ENCODE assay signal across 11 mouse cellular contexts in the genomic region with DNA sequence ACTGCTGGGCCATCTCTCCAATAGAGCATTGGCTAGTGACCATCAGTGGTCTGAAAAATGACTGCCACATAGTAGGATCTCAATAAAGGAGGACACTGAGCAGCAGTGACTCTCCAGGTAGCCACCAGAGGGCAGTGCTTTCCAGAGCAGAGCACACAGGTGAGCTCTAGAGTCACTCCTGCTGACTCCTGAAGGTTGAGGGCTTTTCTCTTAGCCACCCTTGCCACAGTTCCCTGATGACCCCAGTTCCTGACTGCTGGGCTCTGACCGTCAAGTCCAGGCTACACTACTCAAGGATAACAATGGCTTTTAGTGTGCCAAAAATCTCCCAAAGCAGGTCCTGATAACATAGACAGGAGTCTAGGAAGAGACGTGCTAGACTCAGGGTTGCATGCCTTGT. TPM values are rescaled to one million over a fixed set of nuclear protein-coding genes. Genes with fewer than 3 reads are reported as not detected.
DNase-seq lines count a peak whose midpoint lies in the region; ATAC-seq and TF ChIP-seq lines count a peak whose summit lies in the region.
"Had no signal": no experiment of that assay in that cellular context is flagged by ENCODE, and none has a peak within 500 bp of the region (broad histone marks: within the 10 kb centered on the region; RNA-seq: fewer than 3 reads in every experiment).

No protein-coding gene starts in this region.

- peaks cover 16% of the 10 kb centered on the region for H3K4me1 ChIP-seq in hindbrain, postnatal 0 days (ENCODE audit: insufficient read depth, low read length)
- H3K4me1 ChIP-seq in hindbrain, embryonic 12.5 days, result peaks cover 47% of the 10 kb centered on the region
- peaks cover 14% of the 10 kb centered on the region; the same call in 1 of the 2 replicates for H3K4me1 ChIP-seq in spleen, adult 2 months (ENCODE audit: control insufficient read depth, insufficient read depth, insufficient read length)
- H3K4me1 ChIP-seq in brown adipose tissue, adult 24 weeks (ENCODE audit: control insufficient read depth, insufficient read depth, insufficient read length, low read length), result peaks cover 16% of the 10 kb centered on the region

- DNase-seq in hindbrain, postnatal 0 days (ENCODE audit: low spot score), result no peak
- peak in 1 of 2 experiments; percentile 53 for DNase-seq in spleen, adult 2 months (ENCODE audit: low read depth in 1 of 2, low spot score in 2 of 2)
- DNase-seq in spleen, postnatal 4 days (ENCODE audit: low spot score in 2 of 2), result no peak
- DNase-seq in thymus, postnatal 25 days, result peak; percentile 76
- no peak for DNase-seq in embryo, embryonic 10 days (ENCODE audit: low spot score)
- no peak for DNase-seq in embryo, embryonic 9.5 days (ENCODE audit: extremely low spot score)
- DNase-seq: layer of hippocampus, adult 9-11 months had no signal

- peaks cover 13% of the 10 kb centered on the region; the same call in 1 of the 2 replicates for H3K36me3 ChIP-seq in hindbrain, postnatal 0 days (ENCODE audit: insufficient read depth, low read length)
- H3K36me3 ChIP-seq in hindbrain, embryonic 12.5 days, result no peaks in the 10 kb centered on the region
- no peaks in the 10 kb centered on the region for H3K36me3 ChIP-seq in spleen, adult 2 months (ENCODE audit: control insufficient read depth, insufficient read depth, low read length)

- 76% methylated on average over 2 of the region's 2 CpGs for WGBS in hindbrain, postnatal 0 days
- WGBS in hindbrain, embryonic 12.5 days, result 81% methylated on average over 2 of the region's 2 CpGs
- WGBS in spleen, adult 2 months, result 89% methylated on average over 2 of the region's 2 CpGs

- H3K4me3 ChIP-seq in hindbrain, postnatal 0 days (ENCODE audit: low read length), result no peak overlapping the region
- no peak overlapping the region for H3K4me3 ChIP-seq in hindbrain, embryonic 12.5 days
- no peak overlapping the region for H3K4me3 ChIP-seq in spleen, adult 2 months (ENCODE audit: extremely low read depth, insufficient read depth, insufficient read length)
- no peak overlapping the region for H3K4me3 ChIP-seq in brown adipose tissue, adult 24 weeks (ENCODE audit: insufficient read depth, low read depth, low read length)

- no peak overlapping the region for H3K9ac ChIP-seq in hindbrain, postnatal 0 days (replicated peaks; ENCODE audit: low read length)
- no peak overlapping the region for H3K9ac ChIP-seq in hindbrain, embryonic 12.5 days

- no peak overlapping the region for H3K4me2 ChIP-seq in hindbrain, postnatal 0 days (ENCODE audit: low read depth, low read length)
- H3K4me2 ChIP-seq in hindbrain, embryonic 12.5 days (replicated peaks), result no peak overlapping the region

- no peak for TF ChIP-seq POLR2A in spleen, adult 2 months (IDR thresholded peaks at IDR 0.05; ENCODE audit: low read depth, low read length)

- H3K27me3 ChIP-seq in hindbrain, postnatal 0 days (ENCODE audit: insufficient read depth, low read length), result no peaks in the 10 kb centered on the region
- H3K27me3 ChIP-seq in hindbrain, embryonic 12.5 days, result no peaks in the 10 kb centered on the region
- no peaks in the 10 kb centered on the region for H3K27me3 ChIP-seq in spleen, adult 2 months (ENCODE audit: control insufficient read depth, insufficient read depth, low read length)
- H3K27me3 ChIP-seq: Patski had no signal

- H3K9me3 ChIP-seq in hindbrain, postnatal 0 days (ENCODE audit: low read length), result no peaks in the 10 kb centered on the region
- no peaks in the 10 kb centered on the region for H3K9me3 ChIP-seq in hindbrain, embryonic 12.5 days (replicated peaks)

- TF ChIP-seq CTCF in hindbrain, postnatal 0 days (IDR thresholded peaks at IDR 0.05; ENCODE audit: low read depth), result peak; percentile 57
- TF ChIP-seq CTCF in spleen, adult 2 months (IDR thresholded peaks at IDR 0.05; ENCODE audit: extremely low read depth, insufficient read depth, insufficient read length, insufficient replicate concordance), result peak; percentile 59; the same call in 1 of the 2 replicates

- no peak overlapping the region for H3K27ac ChIP-seq in hindbrain, postnatal 0 days
- no peak overlapping the region for H3K27ac ChIP-seq in hindbrain, embryonic 12.5 days
- no peak overlapping the region for H3K27ac ChIP-seq in spleen, adult 2 months (ENCODE audit: insufficient read depth, low read length)
- 0 out of 2 replicates have a peak overlapping the region, but pooled peaks have one; percentile 51 for H3K27ac ChIP-seq in brown adipose tissue, adult 24 weeks (replicated peaks; ENCODE audit: low read depth, low read length)

- ATAC-seq in hindbrain, postnatal 0 days, result no peak
- ATAC-seq in hindbrain, embryonic 12.5 days (ENCODE audit: low FRiP score), result no peak
- ATAC-seq: forebrain, embryonic 16.5 days; Patski had no signal

RNA-seq across cellular contexts. Expression of gene Rapgef3, which starts 16.1 kb away (rescaled TPM):
- 26.4 and 41.9 TPM in 2 replicates for total RNA-seq in hindbrain, postnatal 0 days (2014; rRNA removed)
- 10.3 and 12.2 TPM in 2 replicates for polyA plus RNA-seq in hindbrain, postnatal 0 days (2015; fragmentation: Nextera tagmentation; extraction: Ambion mirVana)
- 9.1 and 10.7 TPM in 2 replicates for polyA plus RNA-seq in hindbrain, embryonic 12.5 days (2016; fragmentation: Nextera tagmentation; extraction: Ambion mirVana)
- 28.8 and 33.6 TPM in 2 replicates for polyA plus RNA-seq in spleen, adult 2 months (2012; rRNA removed)
- 6.1 and 6.6 TPM in 2 replicates for polyA plus RNA-seq in brown adipose tissue, adult 24 weeks (2012; ENCODE audit: insufficient read depth, insufficient read length, missing spikeins)

RNA-seq across cellular contexts. Expression of gene Endou, which starts 20.5 kb away (rescaled TPM):
- total RNA-seq in hindbrain, postnatal 0 days (2014; rRNA removed), result 0.10 TPM in 1 of 2 replicates, not detected in the other
- 0.44 and 0.49 TPM in 2 replicates for polyA plus RNA-seq in hindbrain, postnatal 0 days (2015; fragmentation: Nextera tagmentation; extraction: Ambion mirVana)
- 0.25 TPM in 2 replicates for polyA plus RNA-seq in hindbrain, embryonic 12.5 days (2016; fragmentation: Nextera tagmentation; extraction: Ambion mirVana)
- polyA plus RNA-seq in spleen, adult 2 months (2012; rRNA removed), result 3.0 and 4.1 TPM in 2 replicates
- 0.63 and 2.0 TPM in 2 replicates for polyA plus RNA-seq in brown adipose tissue, adult 24 weeks (2012; ENCODE audit: insufficient read depth, insufficient read length, missing spikeins)

RNA-seq across cellular contexts. Expression of gene Slc48a1, which starts 26.6 kb away (rescaled TPM):
- 84.4 and 89.3 TPM in 2 replicates for total RNA-seq in hindbrain, postnatal 0 days (2014; rRNA removed)
- polyA plus RNA-seq in hindbrain, postnatal 0 days (2015; fragmentation: Nextera tagmentation; extraction: Ambion mirVana), result 140 and 152 TPM in 2 replicates
- polyA plus RNA-seq in hindbrain, embryonic 12.5 days (2016; fragmentation: Nextera tagmentation; extraction: Ambion mirVana), result 41.6 and 43.3 TPM in 2 replicates
- 94.0 and 117 TPM in 2 replicates for polyA plus RNA-seq in spleen, adult 2 months (2012; rRNA removed)
- 70.5 and 79.9 TPM in 2 replicates for polyA plus RNA-seq in brown adipose tissue, adult 24 weeks (2012; ENCODE audit: insufficient read depth, insufficient read length, missing spikeins)

RNA-seq across cellular contexts. Expression of gene Rpap3, which starts 46.1 kb away (rescaled TPM):
- total RNA-seq in hindbrain, postnatal 0 days (2014; rRNA removed), result 14.1 and 19.2 TPM in 2 replicates
- polyA plus RNA-seq in hindbrain, postnatal 0 days (2015; fragmentation: Nextera tagmentation; extraction: Ambion mirVana), result 38.1 and 41.6 TPM in 2 replicates
- polyA plus RNA-seq in hindbrain, embryonic 12.5 days (2016; fragmentation: Nextera tagmentation; extraction: Ambion mirVana), result 36.8 and 40.9 TPM in 2 replicates
- polyA plus RNA-seq in spleen, adult 2 months (2012; rRNA removed), result 2.0 and 2.1 TPM in 2 replicates
- 7.5 and 8.8 TPM in 2 replicates for polyA plus RNA-seq in brown adipose tissue, adult 24 weeks (2012; ENCODE audit: insufficient read depth, insufficient read length, missing spikeins)
